Mouse (Mus musculus) embryonic facial prominence, embryonic 12.5 days (tissue): Measurements from ENCODE around the gene Shmt2. TPM values are rescaled to one million over a fixed set of nuclear protein-coding genes. Genes with fewer than 3 reads are reported as not detected.

Experiments used
- ATAC-seq: fragments of 200-750 bp; cut with Nextera tagmentation; 2 replicates; pipeline ENCODE4 v1.8.0; 2017; ENCODE audit not compliant: insufficient number of reproducible peaks, insufficient read depth, low FRiP score, low TSS enrichment
- H3K27ac ChIP-seq: fragments of 300-500 bp; sonication (generic); 2 replicates; pipeline ENCODE4 v1.5.1; 2016; ENCODE audit warnings: mild to moderate bottlenecking
- H3K27me3 ChIP-seq: fragments of 300-500 bp; sonication (generic); 2 replicates; pipeline ENCODE4 v1.6.1; 2016; ENCODE audit warnings: mild to moderate bottlenecking, moderate library complexity
- H3K36me3 ChIP-seq: fragments of 300-500 bp; sonication (generic); 2 replicates; pipeline ENCODE4 v1.6.1; 2016; ENCODE audit warnings: mild to moderate bottlenecking
- H3K4me1 ChIP-seq: fragments of 300-500 bp; sonication (generic); 2 replicates; pipeline ENCODE4 v1.6.1; 2016
- H3K4me2 ChIP-seq: fragments of 300-500 bp; sonication (generic); replicated peaks from 2 replicates; pipeline ENCODE4 v1.6.1; 2016; ENCODE audit warnings: mild to moderate bottlenecking, moderate library complexity
- H3K4me3 ChIP-seq: fragments of 300-500 bp; sonication (generic); 2 replicates; pipeline ENCODE4 v1.5.1; 2016; ENCODE audit warnings: mild to moderate bottlenecking
- H3K9ac ChIP-seq: fragments of 300-500 bp; sonication (generic); 2 replicates; pipeline ENCODE4 v1.6.1; 2016; ENCODE audit warnings: mild to moderate bottlenecking, moderate library complexity
- H3K9me3 ChIP-seq: fragments of 300-500 bp; sonication (generic); 2 replicates; pipeline ENCODE4 v1.6.1; 2016; ENCODE audit warnings: mild to moderate bottlenecking, moderate library complexity
- whole genome bisulfite sequencing: fragments of 180-500 bp; shearing (Covaris S2); methylation state at CpG from one replicate; pipeline ENCODE4 v1.1.7; 2016; 5-methylcytosine and 5-hydroxymethylcytosine counted together
- polyA plus RNA-seq: library from polyadenylated mRNA; unstranded; fragments of >200 nt; fragmentation: Nextera tagmentation; extraction: Ambion mirVana; gene quantifications from 2 replicates; pipeline ENCODE4 v1.2.1, GENCODE M21; 2016

Shmt2 gene
- polyA plus RNA-seq, 1 experiment from 2014 or later = 82.4 TPM

DNA sequence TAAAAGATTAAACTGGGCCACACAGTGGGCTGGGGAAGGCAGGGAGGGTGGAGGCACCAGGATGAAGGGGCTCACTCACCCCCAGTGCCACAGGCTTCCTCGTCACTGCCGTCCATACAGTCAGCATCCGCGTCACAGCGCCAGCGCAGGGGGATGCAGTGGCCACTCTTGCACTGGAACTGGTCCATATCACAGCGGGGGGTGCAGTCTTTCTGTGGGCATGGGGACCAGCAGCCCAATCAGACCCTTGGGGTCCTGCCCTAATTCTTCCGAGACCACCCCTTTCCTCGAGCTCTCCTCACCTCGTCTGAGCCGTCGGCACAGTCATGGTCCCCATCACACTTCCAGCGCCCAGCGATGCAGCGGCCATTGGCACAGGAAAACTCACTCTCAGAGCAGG is 26.0 kb upstream of the Shmt2 start:
- Histone ChIP-seq H3K9ac (no peak overlapping the region), H3K4me1 (no peaks in the 10 kb centered on the region), H3K9me3 (no peaks in the 10 kb centered on the region), H3K4me2 (no peak overlapping the region), H3K27me3 (no peaks in the 10 kb centered on the region), H3K36me3 (peaks cover 98% of the 10 kb centered on the region), H3K27ac (no peak overlapping the region), H3K4me3 (no peak overlapping the region)
- WGBS = 94% methylated on average over 15 of the region's 15 CpGs
- no peak for ATAC-seq

DNA sequence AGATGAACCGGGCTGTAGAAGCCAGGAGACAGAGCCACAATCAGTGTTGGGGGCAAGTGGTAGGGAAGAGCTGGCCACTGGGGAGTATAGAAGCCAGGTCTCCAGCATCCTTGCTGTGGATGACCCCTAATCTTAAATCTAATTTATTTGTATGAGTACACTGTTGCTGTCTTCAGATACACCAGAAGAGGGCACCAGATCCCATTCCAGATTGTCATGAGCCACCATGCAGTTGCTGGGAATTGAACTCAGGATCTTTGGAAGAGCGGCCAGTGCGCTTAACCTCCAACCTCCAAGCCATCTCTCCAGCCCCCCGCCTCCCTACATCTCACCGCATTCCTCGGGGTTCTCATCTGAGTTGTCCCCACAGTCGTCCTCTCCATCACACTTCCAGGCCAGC is 24.3 kb upstream of the Shmt2 start:
- ATAC-seq = no peak
- 93% methylated on average over 7 of the region's 7 CpGs for WGBS
- Histone ChIP-seq H3K4me2 (no peak overlapping the region), H3K4me3 (no peak overlapping the region), H3K4me1 (no peaks in the 10 kb centered on the region), H3K9ac (no peak overlapping the region), H3K36me3 (peaks cover 98% of the 10 kb centered on the region), H3K27me3 (no peaks in the 10 kb centered on the region), H3K27ac (no peak overlapping the region), H3K9me3 (no peaks in the 10 kb centered on the region)

DNA sequence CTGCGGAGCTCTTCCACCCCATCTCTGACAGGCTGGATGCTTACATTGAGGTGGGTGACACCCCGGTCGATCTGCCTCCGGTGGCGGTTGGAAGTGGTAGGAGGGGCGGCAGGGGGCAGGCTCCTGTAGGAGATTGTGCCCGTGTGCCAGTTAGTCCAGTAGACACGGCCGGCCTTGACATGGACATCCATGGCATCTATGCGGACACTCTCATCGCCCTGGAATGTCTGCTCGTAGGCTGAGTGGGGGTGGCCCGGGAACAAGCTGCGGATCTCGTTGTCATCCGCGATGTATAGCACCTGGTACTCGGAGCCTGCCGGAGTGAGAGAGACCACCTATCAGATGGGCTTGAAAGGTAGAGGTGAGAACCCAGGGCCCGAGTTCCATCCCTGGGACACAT is 22.1 kb upstream of the Shmt2 start:
- H3K27me3 ChIP-seq = no peaks in the 10 kb centered on the region
- 93% methylated on average over 20 of the region's 20 CpGs for WGBS
- H3K36me3 ChIP-seq = peaks cover 97% of the 10 kb centered on the region
- H3K27ac ChIP-seq = no peak overlapping the region
- ATAC-seq = no peak
- no peaks in the 10 kb centered on the region for H3K4me1 ChIP-seq
- H3K4me2 ChIP-seq = no peak overlapping the region
- no peak overlapping the region for H3K4me3 ChIP-seq
- H3K9me3 ChIP-seq = no peaks in the 10 kb centered on the region
- H3K9ac ChIP-seq = no peak overlapping the region

DNA sequence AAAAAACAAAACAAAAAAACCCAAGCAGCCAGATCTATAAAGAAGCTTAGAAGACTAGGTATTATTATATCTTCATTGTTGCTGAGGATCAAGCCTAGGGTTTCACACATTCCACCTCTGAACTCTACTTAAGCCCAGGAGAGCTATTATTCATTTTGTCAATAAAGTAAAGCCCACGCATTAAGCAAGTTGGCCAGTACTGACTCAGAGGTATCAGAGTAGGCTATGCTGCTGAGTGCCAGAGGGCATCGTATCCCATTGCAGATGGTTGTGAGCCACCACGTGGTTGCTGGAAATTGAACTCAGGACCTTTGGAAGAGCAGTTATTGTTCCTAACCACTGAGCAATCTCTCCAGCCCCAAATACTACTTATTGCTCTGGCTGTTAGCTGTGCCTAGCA is 21.7 kb upstream of the Shmt2 start:
- Histone ChIP-seq H3K4me3 (no peak overlapping the region), H3K4me1 (no peaks in the 10 kb centered on the region), H3K4me2 (no peak overlapping the region), H3K27me3 (no peaks in the 10 kb centered on the region), H3K36me3 (peaks cover 95% of the 10 kb centered on the region), H3K27ac (no peak overlapping the region), H3K9ac (no peak overlapping the region), H3K9me3 (no peaks in the 10 kb centered on the region)
- 72% methylated on average over 3 of the region's 3 CpGs for WGBS
- no peak for ATAC-seq

DNA sequence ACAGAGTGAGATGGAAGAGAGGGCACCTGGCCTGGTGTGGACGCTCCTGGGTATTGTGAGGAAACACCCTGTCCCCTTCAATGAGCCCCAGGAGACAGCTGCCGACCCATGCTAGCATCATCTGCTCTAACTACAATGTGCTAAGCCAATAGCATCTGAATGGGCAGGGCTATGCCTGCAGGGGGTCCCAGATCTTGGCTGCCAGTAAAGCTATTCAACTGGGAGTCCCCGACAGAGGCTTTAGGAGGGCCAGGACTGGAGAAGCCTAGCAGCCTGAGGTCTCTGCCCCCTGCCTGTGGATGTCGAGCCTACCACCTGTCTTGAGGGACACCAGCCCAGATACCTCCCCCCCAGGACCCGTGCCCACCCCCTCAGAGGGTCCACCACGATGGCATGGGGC is 20.5 kb upstream of the Shmt2 start:
- Histone ChIP-seq H3K4me2 (no peak overlapping the region), H3K27ac (no peak overlapping the region), H3K9me3 (no peaks in the 10 kb centered on the region), H3K4me3 (no peak overlapping the region), H3K36me3 (peaks cover 90% of the 10 kb centered on the region), H3K27me3 (no peaks in the 10 kb centered on the region), H3K9ac (no peak overlapping the region), H3K4me1 (no peaks in the 10 kb centered on the region)
- WGBS = 60% methylated on average over 6 of the region's 6 CpGs
- no peak for ATAC-seq

DNA sequence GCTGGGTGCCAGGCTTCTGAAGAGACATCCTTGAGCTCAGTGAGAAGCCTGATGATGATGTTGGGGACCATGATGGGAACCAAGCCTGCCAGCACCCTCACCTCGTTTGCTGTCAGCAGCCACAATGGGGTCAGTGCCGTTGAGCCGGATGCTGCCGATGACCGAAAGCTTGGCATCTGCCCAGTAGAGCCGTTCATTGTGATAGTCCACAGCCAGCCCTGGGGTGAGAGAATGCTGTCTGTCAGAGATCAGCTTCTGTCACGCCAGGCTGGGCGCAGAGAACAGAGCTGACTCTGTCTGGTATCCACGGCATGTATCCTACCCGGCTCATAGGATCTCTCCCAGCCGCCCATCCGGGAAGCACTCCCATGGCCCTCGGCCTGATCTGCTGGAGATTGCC is 19.8 kb upstream of the Shmt2 start:
- Histone ChIP-seq H3K4me3 (no peak overlapping the region), H3K9ac (no peak overlapping the region), H3K36me3 (peaks cover 84% of the 10 kb centered on the region), H3K27ac (no peak overlapping the region), H3K4me2 (no peak overlapping the region), H3K4me1 (no peaks in the 10 kb centered on the region), H3K27me3 (no peaks in the 10 kb centered on the region), H3K9me3 (no peaks in the 10 kb centered on the region)
- 81% methylated on average over 13 of the region's 13 CpGs for WGBS
- ATAC-seq = no peak

DNA sequence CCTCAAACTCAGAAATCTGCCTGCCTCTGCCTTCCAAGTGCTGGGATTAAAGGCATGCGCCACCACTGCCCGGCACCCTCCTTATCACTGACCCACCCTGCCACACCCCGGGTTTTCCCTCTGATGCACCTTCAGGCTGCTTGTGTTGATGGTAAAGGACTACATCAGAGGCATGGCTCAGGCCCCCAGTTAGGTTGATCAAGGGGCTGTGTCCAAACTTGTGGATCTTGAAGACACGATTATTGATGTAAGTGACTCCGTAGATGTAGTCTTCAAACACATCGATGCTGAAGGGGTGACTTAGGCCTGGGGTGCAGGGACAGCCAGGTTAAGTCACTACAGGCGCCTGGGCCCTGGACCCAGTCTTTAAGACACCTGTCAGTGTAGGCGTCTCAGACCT is 19.3 kb upstream of the Shmt2 start:
- H3K9me3 ChIP-seq = no peaks in the 10 kb centered on the region
- H3K4me2 ChIP-seq = no peak overlapping the region
- H3K4me1 ChIP-seq = no peaks in the 10 kb centered on the region
- H3K27me3 ChIP-seq = peaks cover 5% of the 10 kb centered on the region
- no peak overlapping the region for H3K4me3 ChIP-seq
- H3K27ac ChIP-seq = no peak overlapping the region
- H3K36me3 ChIP-seq = peaks cover 78% of the 10 kb centered on the region
- H3K9ac ChIP-seq = no peak overlapping the region
- no peak for ATAC-seq
- 93% methylated on average over 8 of the region's 8 CpGs for WGBS

DNA sequence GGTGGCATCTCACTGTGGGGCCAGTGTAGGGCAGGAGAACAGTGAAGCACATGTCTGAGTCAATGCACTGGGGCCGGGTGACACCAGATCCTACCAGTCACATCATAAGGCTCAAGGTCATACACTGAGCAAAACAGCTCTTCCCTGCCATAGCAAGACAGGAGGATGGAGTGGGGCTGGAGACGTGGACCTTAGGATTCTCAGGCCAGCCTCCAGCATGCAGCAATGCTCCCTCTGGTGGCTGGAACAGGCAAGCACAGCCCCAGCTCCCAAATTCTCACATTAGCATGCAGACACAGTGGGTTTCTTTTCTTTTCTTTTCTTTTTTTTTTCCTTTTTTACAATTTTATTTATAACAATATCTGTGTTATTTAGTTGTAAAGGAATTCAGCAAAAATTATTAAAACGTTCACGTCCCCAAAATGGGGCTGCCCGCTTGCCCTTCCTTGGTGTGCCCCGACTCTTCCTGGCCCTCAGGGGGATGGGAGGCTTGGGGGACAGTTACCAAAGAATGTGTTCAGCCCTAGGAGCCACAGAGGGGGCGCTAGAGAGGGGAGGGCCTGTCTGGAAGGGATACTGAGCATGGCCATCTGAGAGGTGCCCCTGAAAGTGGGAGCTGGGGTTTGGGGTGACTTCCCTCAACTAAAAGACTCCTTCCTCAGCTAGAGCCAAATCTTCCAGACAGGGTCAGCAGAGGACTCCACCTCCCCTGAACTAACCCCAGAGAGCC is 15.8 kb upstream of the Shmt2 start:
- Histone ChIP-seq H3K36me3 (peaks cover 45% of the 10 kb centered on the region), H3K4me2 (no peak overlapping the region), H3K4me1 (peaks cover 19% of the 10 kb centered on the region), H3K27ac (no peak overlapping the region), H3K27me3 (peaks cover 40% of the 10 kb centered on the region), H3K9me3 (no peaks in the 10 kb centered on the region), H3K9ac (no peak overlapping the region), H3K4me3 (no peak overlapping the region)
- 22% methylated on average over 7 of the region's 7 CpGs for WGBS
- no peak for ATAC-seq

DNA sequence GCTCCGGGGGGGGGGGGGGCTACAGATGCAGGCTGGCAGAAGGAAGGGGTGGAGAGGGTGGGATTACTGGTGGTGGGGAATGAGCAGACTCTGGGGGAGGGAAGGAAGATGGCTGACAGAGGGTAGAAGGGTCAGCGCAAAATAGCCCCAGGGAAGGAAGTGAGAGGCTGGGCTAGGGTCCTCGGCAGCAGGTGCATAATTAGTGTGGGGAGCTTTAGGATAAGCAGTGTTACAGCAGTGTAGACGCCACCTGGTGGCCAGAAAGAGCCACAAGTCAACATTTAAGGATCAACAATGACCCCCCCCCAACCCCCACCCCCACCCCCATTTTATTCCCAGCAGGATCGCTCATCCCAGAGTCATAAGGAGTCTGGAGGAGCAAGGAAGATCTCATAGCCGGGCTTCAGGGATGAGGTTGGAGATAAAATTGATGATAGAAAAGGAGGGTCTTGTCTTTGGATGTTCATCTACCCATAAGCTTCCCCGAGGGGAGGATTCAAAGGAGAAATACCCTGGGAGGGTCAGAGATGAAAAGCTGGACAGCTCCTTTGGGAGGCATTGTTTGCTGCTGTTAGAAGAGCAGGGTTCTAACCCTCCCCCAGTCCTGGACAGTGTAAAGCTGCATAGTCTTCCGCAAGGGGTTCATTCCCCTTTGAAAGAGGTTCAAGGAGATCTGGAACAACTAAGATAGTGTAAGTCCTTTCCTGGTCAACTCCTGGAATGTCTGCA is 14.5 kb upstream of the Shmt2 start:
- Histone ChIP-seq H3K27ac (no peak overlapping the region), H3K9ac (no peak overlapping the region), H3K4me3 (no peak overlapping the region), H3K4me1 (peaks cover 25% of the 10 kb centered on the region), H3K27me3 (peaks cover 53% of the 10 kb centered on the region), H3K9me3 (no peaks in the 10 kb centered on the region), H3K36me3 (peaks cover 32% of the 10 kb centered on the region), H3K4me2 (no peak overlapping the region)
- 10% methylated on average over 8 of the region's 8 CpGs for WGBS
- ATAC-seq = no peak

DNA sequence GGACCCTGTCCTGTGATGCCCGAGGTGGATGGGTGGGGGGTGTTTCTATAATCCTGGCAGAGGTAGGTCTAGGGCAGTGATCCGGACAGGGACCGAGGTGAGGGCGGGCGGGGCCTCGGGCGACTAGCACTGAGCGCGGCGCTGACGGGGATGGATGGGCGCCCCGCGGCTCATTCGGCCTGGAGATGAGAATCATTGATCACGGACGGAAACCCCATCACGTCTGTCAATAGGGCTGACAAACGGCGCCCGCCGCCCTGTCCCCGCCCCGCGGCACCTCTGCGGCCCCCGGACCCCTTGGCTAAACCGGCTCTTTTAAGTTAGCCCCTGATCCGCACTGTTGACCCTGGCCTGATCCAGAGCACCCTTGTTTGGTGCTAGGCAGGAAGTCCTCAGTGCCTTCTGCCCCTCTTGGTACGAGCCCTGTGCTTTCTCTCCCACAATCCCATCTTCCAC is 12.7 kb upstream of the Shmt2 start:
- no peak overlapping the region for H3K27ac ChIP-seq

DNA sequence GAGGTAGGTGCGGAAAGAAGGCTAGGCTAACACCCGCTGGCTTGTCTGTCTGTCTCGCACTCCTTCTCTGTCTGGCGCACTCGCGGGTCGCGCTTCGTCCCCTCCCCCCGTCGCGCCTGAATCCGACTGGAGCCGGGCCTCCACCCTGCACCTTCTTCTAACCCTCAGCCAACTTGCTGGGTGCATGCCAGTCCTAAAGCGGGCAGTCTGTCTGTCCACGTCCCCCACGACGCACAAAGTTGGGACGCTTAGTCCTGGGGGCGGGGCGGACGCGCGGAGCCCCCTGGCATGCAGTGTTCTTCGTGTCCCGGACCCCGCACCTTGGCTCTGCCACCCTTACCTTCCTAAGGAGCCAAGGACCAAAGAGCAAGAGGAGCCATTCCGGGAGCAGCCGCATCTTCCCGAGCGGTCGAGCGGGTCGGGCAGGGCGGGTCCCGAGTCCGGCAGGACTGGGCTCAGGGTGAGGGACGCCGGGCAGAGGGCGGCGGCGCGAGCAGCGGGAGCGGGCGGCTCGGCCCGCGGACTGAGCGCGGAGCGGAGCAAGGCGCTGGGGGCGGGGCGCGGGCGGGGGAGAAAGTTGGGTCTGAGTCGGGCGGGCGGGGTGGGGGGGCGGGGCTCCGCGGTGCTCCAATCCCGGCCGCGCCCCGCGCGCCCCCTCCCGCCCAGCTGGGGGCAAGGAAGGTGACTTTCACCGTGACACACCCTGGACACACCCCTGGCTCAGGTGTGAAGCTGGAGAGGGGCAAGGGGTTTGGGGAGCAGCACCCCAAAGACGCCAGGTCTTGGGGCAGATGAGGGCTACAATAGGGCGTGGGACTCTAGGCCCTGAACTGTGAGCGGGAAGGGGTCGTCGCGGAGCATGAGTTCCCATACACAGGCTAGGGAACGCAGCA is 12.0 kb upstream of the Shmt2 start, which contains the start of gene Nxph4:
Nxph4 (minus strand) TSS at position 524 of the 893 bp plus-strand sequence.
- no peak within 1 kb of the TSS for H3K27ac ChIP-seq
- no peaks in the 10 kb centered on the region for H3K9me3 ChIP-seq
- peak within 1 kb of the TSS; percentile 42 for H3K4me3 ChIP-seq
- H3K4me2 ChIP-seq = peak within 1 kb of the TSS; percentile 76
- no peak for ATAC-seq
- peak within 1 kb of the TSS; percentile 19 for H3K9ac ChIP-seq
- peaks cover 30% of the 10 kb centered on the region for H3K4me1 ChIP-seq
- peaks cover 9% of the 10 kb centered on the region for H3K36me3 ChIP-seq
- H3K27me3 ChIP-seq = peaks cover 78% of the 10 kb centered on the region
- WGBS = under 1% methylated on average over 75 of the region's 78 CpGs

More for the DNA sequence above, 12.7 kb upstream of the Shmt2 start:
- no peaks in the 10 kb centered on the region for H3K9me3 ChIP-seq
- peak overlapping the region; percentile 76 for H3K4me2 ChIP-seq
- H3K27me3 ChIP-seq = peaks cover 71% of the 10 kb centered on the region
- peaks cover 15% of the 10 kb centered on the region for H3K36me3 ChIP-seq
- H3K9ac ChIP-seq = no peak overlapping the region
- under 1% methylated on average over 30 of the region's 30 CpGs for WGBS
- ATAC-seq = no peak
- H3K4me1 ChIP-seq = peaks cover 30% of the 10 kb centered on the region
- peak overlapping the region; percentile 42 for H3K4me3 ChIP-seq
